Mouse (Mus musculus): ENCODE data around the gene Gpr83.

DNA sequence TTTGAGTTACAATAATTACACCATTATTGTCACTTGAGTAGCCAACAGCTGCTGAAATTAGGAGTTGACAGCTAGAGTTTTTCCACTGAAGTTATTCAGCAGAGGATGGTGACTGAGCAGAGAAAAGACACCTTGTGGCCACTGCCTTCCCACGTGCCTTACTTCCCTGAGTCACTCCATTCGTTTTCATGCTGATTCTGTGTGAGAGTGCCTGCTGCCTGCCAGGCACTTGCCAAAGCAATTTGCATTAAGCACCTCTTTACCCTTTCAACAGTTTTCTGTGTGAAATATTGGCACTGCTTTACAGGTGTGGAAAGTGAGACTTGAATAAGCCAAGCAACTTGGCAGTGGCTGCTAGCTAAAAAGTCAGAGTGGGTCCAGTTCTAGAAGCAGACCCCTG is 32.1 kb upstream of the Gpr83 start:
- TF ChIP-seq CTCF (IDR thresholded peaks at IDR 0.05; ENCODE audit: low read depth, low read length) (no peak), POLR2A (IDR thresholded peaks at IDR 0.05; ENCODE audit: borderline replicate concordance, low read depth, low read length) (no peak)
